Comparison of ENCODE assay signal across 8 mouse cellular contexts in the genomic region with DNA sequence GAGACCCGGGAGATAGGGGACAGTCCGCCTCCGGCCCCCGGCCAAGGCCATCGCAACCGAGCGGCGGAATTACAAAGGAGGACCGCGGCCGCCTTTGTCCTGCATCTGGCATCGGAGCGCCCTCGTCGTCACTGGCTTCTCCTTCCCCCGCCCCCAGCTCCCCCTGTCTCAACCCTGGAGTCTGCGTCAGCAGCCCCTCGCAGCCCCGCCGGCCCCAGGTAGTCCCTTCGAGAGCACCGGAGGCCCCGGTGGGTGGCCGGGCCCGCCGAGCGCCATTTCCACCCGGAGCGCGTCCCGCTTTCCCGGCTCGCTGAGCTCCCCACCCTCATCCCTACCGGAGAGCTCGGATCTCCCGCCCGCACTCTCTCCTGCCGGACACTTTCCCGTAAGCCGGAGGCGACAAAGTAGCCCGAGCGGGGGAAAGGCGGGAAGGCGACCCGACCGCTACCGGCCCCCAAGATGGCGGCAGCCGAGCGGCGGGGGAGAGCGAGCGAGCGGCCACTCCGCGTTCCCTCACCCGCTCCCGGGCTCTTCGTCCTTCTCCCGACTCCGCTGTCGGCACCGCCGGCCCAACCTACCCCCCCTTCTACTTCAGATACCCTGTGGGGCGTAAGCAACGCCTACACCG. TPM values are rescaled to one million over a fixed set of nuclear protein-coding genes. Genes with fewer than 3 reads are reported as not detected.
A peak's percentile ranks its signal among the peaks of the same experiment; 100 is the strongest.
DNase-seq lines count a peak whose midpoint lies in the region; ATAC-seq lines count a peak whose summit lies in the region.

No protein-coding gene starts in this region.

- H3K4me3 ChIP-seq in hindbrain, embryonic 14.5 days (replicated peaks; ENCODE audit: low read length), result peak overlapping the region; percentile 93
- peak overlapping the region; percentile 98 for H3K4me3 ChIP-seq in megakaryocyte, embryonic 14.5 days (replicated peaks)

- WGBS in hindbrain, embryonic 14.5 days, result under 1% methylated on average over 67 of the region's 68 CpGs

- H3K4me1 ChIP-seq in hindbrain, embryonic 14.5 days (replicated peaks; ENCODE audit: control insufficient read depth, insufficient read depth, low read length), result peaks cover 58% of the 10 kb centered on the region
- H3K4me1 ChIP-seq in megakaryocyte, embryonic 14.5 days, result peaks cover 41% of the 10 kb centered on the region

- H3K27ac ChIP-seq in hindbrain, embryonic 14.5 days, result peak overlapping the region; percentile 99

- H3K27me3 ChIP-seq in hindbrain, embryonic 14.5 days (ENCODE audit: control insufficient read depth, insufficient read depth, low read length), result no peaks in the 10 kb centered on the region
- no peaks in the 10 kb centered on the region for H3K27me3 ChIP-seq in megakaryocyte, embryonic 14.5 days (replicated peaks)

- peak; percentile 55 for DNase-seq in R1 (ENCODE audit: low read depth, low spot score)
- peak; percentile 87 to 89 for DNase-seq in cerebellum, postnatal 10 days
- peak; percentile 61 to 66 for DNase-seq in frontal cortex, postnatal 36 days (ENCODE audit: low spot score in 2 of 2)
- peak; percentile 46 for DNase-seq in hindbrain, embryonic 14.5 days (ENCODE audit: low spot score)
- peak; percentile 63 to 89 for DNase-seq in left cerebral cortex, postnatal 10 days (ENCODE audit: extremely low spot score in 1 of 2, low spot score in 2 of 2)
- DNase-seq in right cerebral cortex, postnatal 25 days, result peak; percentile 70
- peak; percentile 75 for DNase-seq in yolk sac, embryonic 10.5 days (ENCODE audit: low spot score)

- no peaks in the 10 kb centered on the region for H3K9me3 ChIP-seq in hindbrain, embryonic 14.5 days (ENCODE audit: control insufficient read depth, low read length)
- peaks cover 6% of the 10 kb centered on the region for H3K9me3 ChIP-seq in megakaryocyte, embryonic 14.5 days

- H3K9ac ChIP-seq in hindbrain, embryonic 14.5 days, result peak overlapping the region; percentile 99

- intact Hi-C loops in left cerebral cortex, postnatal 10 days (cut with DNase I), result loop anchor here (5.0 to 10.0 kb wide), 2 partner anchors 44 to 92 kb away; no protein-coding TSS in a partner anchor

- ATAC-seq in hindbrain, embryonic 14.5 days (ENCODE audit: low FRiP score), result peak; percentile 10

- H3K36me3 ChIP-seq in hindbrain, embryonic 14.5 days (replicated peaks; ENCODE audit: control insufficient read depth, insufficient read depth), result no peaks in the 10 kb centered on the region
- peaks cover 7% of the 10 kb centered on the region for H3K36me3 ChIP-seq in megakaryocyte, embryonic 14.5 days (replicated peaks; ENCODE audit: low read length)

- peak overlapping the region; percentile 62 for H3K4me2 ChIP-seq in hindbrain, embryonic 14.5 days (replicated peaks)

RNA-seq across cellular contexts. Expression of a gene that starts 0.8 kb away (rescaled TPM):
- polyA plus RNA-seq in hindbrain, embryonic 14.5 days (2014; fragmentation: Nextera tagmentation; extraction: Ambion mirVana), result 75.0 and 76.8 TPM in 2 replicates
- total RNA-seq in left cerebral cortex, postnatal 10 days (2021), result 10 to 100 TPM; 32.0 to 35.9 TPM
- 18.4 TPM in 1 of 2 replicates, not detected in the other for polyA plus RNA-seq in megakaryocyte, embryonic 14.5 days (2012; ENCODE audit: insufficient read depth, low replicate concordance)

RNA-seq across cellular contexts. Expression of a gene that starts 0.9 kb away (rescaled TPM):
- 0.46 and 0.59 TPM in 2 replicates for polyA plus RNA-seq in hindbrain, embryonic 14.5 days (2014; fragmentation: Nextera tagmentation; extraction: Ambion mirVana)
- total RNA-seq in left cerebral cortex, postnatal 10 days (2021), result 1 to 10 TPM; 2.2 to 2.3 TPM
- 0.74 TPM in 1 of 2 replicates, not detected in the other for polyA plus RNA-seq in megakaryocyte, embryonic 14.5 days (2012; ENCODE audit: insufficient read depth, low replicate concordance)

RNA-seq across cellular contexts. Expression of a gene that starts 36.7 kb away (rescaled TPM):
- polyA plus RNA-seq in hindbrain, embryonic 14.5 days (2014; fragmentation: Nextera tagmentation; extraction: Ambion mirVana), result 0.39 and 0.75 TPM in 2 replicates
- under 1 TPM in 1 of 2 experiments, not detected in 1; 0.14 TPM for total RNA-seq in left cerebral cortex, postnatal 10 days (2021)
- polyA plus RNA-seq in megakaryocyte, embryonic 14.5 days (2012; ENCODE audit: insufficient read depth, low replicate concordance), result 0.10 TPM in 1 of 2 replicates, not detected in the other

RNA-seq across cellular contexts. Expression of a gene that starts 43.2 kb away (rescaled TPM):
- polyA plus RNA-seq in hindbrain, embryonic 14.5 days (2014; fragmentation: Nextera tagmentation; extraction: Ambion mirVana), result 58.5 and 59.6 TPM in 2 replicates
- 10 to 100 TPM; 84.3 to 91.7 TPM for total RNA-seq in left cerebral cortex, postnatal 10 days (2021)
- 0.43 TPM in 1 of 2 replicates, not detected in the other for polyA plus RNA-seq in megakaryocyte, embryonic 14.5 days (2012; ENCODE audit: insufficient read depth, low replicate concordance)

Comparison
In these comparisons a context has a peak if more than half of its experiments do, and no peak if none do; other contexts are left out.
1. Peak in every context shown above with its lines: DNase-seq, ATAC-seq, H3K4me3 ChIP-seq and H3K27ac ChIP-seq.